Mouse (Mus musculus): ENCODE measurements around the gene Msl2. TPM values are rescaled to one million over a fixed set of nuclear protein-coding genes. Genes with fewer than 3 reads are reported as not detected.

The Msl2 gene
- polyA plus RNA-seq (2017; shearing (Covaris generic)) = 10 to 100 TPM; 11.6 to 12.2 TPM

- ATAC-seq = no peak
Measured at GRCm38 (mm10) chr9:101073987-101074331, at the start of gene Msl2. Gene Msl2, plus strand, starts transcription at chr9:101074101.

GRCm38 (mm10) chr9:101033761-101034447, 40.0 kb upstream of the Msl2 start:
- ATAC-seq = no peak

GRCm38 (mm10) chr9:101034448-101035098, 39.3 kb upstream of the Msl2 start, which contains the start of gene Pccb:
Gene Pccb, minus strand, starts transcription at chr9:101034898.
- peak; percentile 97 for ATAC-seq

GRCm38 (mm10) chr9:101035836-101036596, 37.9 kb upstream of the Msl2 start:
- no peak for ATAC-seq

- no peak for ATAC-seq
Measured at GRCm38 (mm10) chr9:101036876-101037275, 37.0 kb upstream of the Msl2 start.

- ATAC-seq = no peak
Measured at GRCm38 (mm10) chr9:101037396-101037795, 36.5 kb upstream of the Msl2 start.

- ATAC-seq = no peak
Measured at GRCm38 (mm10) chr9:101038634-101039033, 35.3 kb upstream of the Msl2 start.

GRCm38 (mm10) chr9:101041508-101041907, 32.4 kb upstream of the Msl2 start:
- ATAC-seq = no peak

GRCm38 (mm10) chr9:101042249-101042648, 31.7 kb upstream of the Msl2 start:
- ATAC-seq = no peak

- no peak for ATAC-seq
Measured at GRCm38 (mm10) chr9:101045710-101046338, 28.1 kb upstream of the Msl2 start.

GRCm38 (mm10) chr9:101052007-101052406, 21.9 kb upstream of the Msl2 start:
- ATAC-seq = no peak

- no peak for ATAC-seq
Measured at GRCm38 (mm10) chr9:101052691-101053090, 21.2 kb upstream of the Msl2 start.

- no peak for ATAC-seq
Measured at GRCm38 (mm10) chr9:101053279-101053678, 20.6 kb upstream of the Msl2 start.

GRCm38 (mm10) chr9:101057156-101057555, 16.7 kb upstream of the Msl2 start:
- no peak for ATAC-seq

GRCm38 (mm10) chr9:101061035-101061434, 12.9 kb upstream of the Msl2 start:
- ATAC-seq = peak; percentile 100

GRCm38 (mm10) chr9:101062253-101062780, 11.6 kb upstream of the Msl2 start:
- ATAC-seq = no peak

- ATAC-seq = no peak
Measured at GRCm38 (mm10) chr9:101065076-101065602, 8.8 kb upstream of the Msl2 start.

- ATAC-seq = no peak
Measured at GRCm38 (mm10) chr9:101069781-101070180, 4.1 kb upstream of the Msl2 start.

GRCm38 (mm10) chr9:101072506-101072905, 1.4 kb upstream of the Msl2 start:
- no peak for ATAC-seq

- peak; percentile 57 for ATAC-seq
Measured at GRCm38 (mm10) chr9:101073041-101073986, 587 bp upstream of the Msl2 start.

- ATAC-seq = peak; percentile 56
Measured at GRCm38 (mm10) chr9:101074332-101075021, 576 bp downstream of the Msl2 start.

All from activated CD4-positive, CD25-positive, alpha-beta regulatory T cell, adult 4 months (primary cell).